Mouse (Mus musculus) liver, embryonic 15.5 days (tissue): Measurements from ENCODE around the gene Gm20388. TPM values are rescaled to one million over a fixed set of nuclear protein-coding genes. Genes with fewer than 3 reads are reported as not detected.

ENCODE experiments used
- ATAC-seq: fragments of 200-750 bp; cut with Nextera tagmentation; 2 replicates; pipeline ENCODE4 v1.8.0; 2017; ENCODE audit warnings: moderate number of reproducible peaks, mild to moderate bottlenecking, moderate library complexity; ENCODE audit not compliant: insufficient read depth
- H3K27ac ChIP-seq: fragments of 300-500 bp; sonication (generic); replicated peaks from 2 replicates; pipeline ENCODE4 v1.5.1; 2015; ENCODE audit warnings: mild to moderate bottlenecking, inconsistent platforms
- H3K27me3 ChIP-seq: fragments of 300-500 bp; sonication (generic); 2 replicates; pipeline ENCODE4 v1.6.1; 2015; ENCODE audit warnings: mild to moderate bottlenecking, inconsistent platforms
- H3K36me3 ChIP-seq: fragments of 300-500 bp; sonication (generic); replicated peaks from 2 replicates; pipeline ENCODE4 v1.6.1; 2015; ENCODE audit warnings: moderate library complexity, mild to moderate bottlenecking, inconsistent platforms
- H3K4me1 ChIP-seq: fragments of 300-500 bp; sonication (generic); replicated peaks from 2 replicates; pipeline ENCODE4 v1.6.1; 2015; ENCODE audit warnings: inconsistent platforms
- H3K4me2 ChIP-seq: fragments of 300-500 bp; sonication (generic); 2 replicates; pipeline ENCODE4 v1.6.1; 2015; ENCODE audit warnings: moderate library complexity, mild to moderate bottlenecking, inconsistent platforms
- H3K4me3 ChIP-seq: fragments of 300-500 bp; sonication (generic); replicated peaks from 2 replicates; pipeline ENCODE4 v1.5.1; 2015; ENCODE audit warnings: mild to moderate bottlenecking, inconsistent platforms
- H3K9ac ChIP-seq: fragments of 300-500 bp; sonication (generic); 2 replicates; pipeline ENCODE4 v1.6.1; 2015; ENCODE audit warnings: moderate library complexity, mild to moderate bottlenecking, inconsistent platforms
- H3K9me3 ChIP-seq: fragments of 300-500 bp; sonication (generic); replicated peaks from 2 replicates; pipeline ENCODE4 v1.6.1; 2016; ENCODE audit warnings: inconsistent platforms
- WGBS: fragments of 180-500 bp; shearing (Covaris S2); methylation state at CpG from one replicate; pipeline ENCODE4 v1.1.7; 2015; ENCODE audit warnings: mixed read lengths; ENCODE audit not compliant: insufficient replicate concordance; 5-methylcytosine and 5-hydroxymethylcytosine counted together
- polyA plus RNA-seq: library from polyadenylated mRNA; unstranded; fragments of >200 nt; fragmentation: Nextera tagmentation; extraction: Ambion mirVana; gene quantifications from 2 replicates; pipeline ENCODE4 v1.2.1, GENCODE M21; 2015

Gene Gm20388
- polyA plus RNA-seq, 1 experiment from 2014 or later = not detected

- Histone ChIP-seq H3K4me1 (no peaks in the 10 kb centered on the region), H3K9ac (no peak overlapping the region), H3K36me3 (no peaks in the 10 kb centered on the region), H3K9me3 (no peaks in the 10 kb centered on the region), H3K27ac (no peak overlapping the region), H3K4me2 (no peak overlapping the region), H3K4me3 (no peak overlapping the region), H3K27me3 (0 out of 2 replicates have a peak, but pooled peaks cover 2% of the 10 kb centered on the region)
- WGBS = 71% methylated on average over 8 of the region's 8 CpGs
- ATAC-seq = no peak
Observed at GRCm38 (mm10) chr8:120012491-120012890, 101.8 kb downstream of the Gm20388 start.

GRCm38 (mm10) chr8:120012927-120013326 is 102.3 kb downstream of the Gm20388 start:
- no peak for ATAC-seq
- Histone ChIP-seq H3K9me3 (no peaks in the 10 kb centered on the region), H3K27me3 (0 out of 2 replicates have a peak, but pooled peaks cover 2% of the 10 kb centered on the region), H3K4me3 (no peak overlapping the region), H3K4me2 (no peak overlapping the region), H3K9ac (no peak overlapping the region), H3K4me1 (no peaks in the 10 kb centered on the region), H3K27ac (no peak overlapping the region), H3K36me3 (no peaks in the 10 kb centered on the region)
- WGBS = 27% methylated on average over 9 of the region's 9 CpGs

- no peak overlapping the region for H3K9ac ChIP-seq
- H3K4me3 ChIP-seq = no peak overlapping the region
- H3K9me3 ChIP-seq = no peaks in the 10 kb centered on the region
- no peak overlapping the region for H3K4me2 ChIP-seq
- H3K27me3 ChIP-seq = 0 out of 2 replicates have a peak, but pooled peaks cover 2% of the 10 kb centered on the region
- no peak overlapping the region for H3K27ac ChIP-seq
- WGBS = 18% methylated on average over 15 of the region's 15 CpGs
- no peak for ATAC-seq
- no peaks in the 10 kb centered on the region for H3K4me1 ChIP-seq
- no peaks in the 10 kb centered on the region for H3K36me3 ChIP-seq
Observed at GRCm38 (mm10) chr8:120014267-120015023, 103.8 kb downstream of the Gm20388 start.

- ATAC-seq = no peak
- Histone ChIP-seq H3K4me3 (no peak overlapping the region), H3K9ac (no peak overlapping the region), H3K4me1 (no peaks in the 10 kb centered on the region), H3K9me3 (no peaks in the 10 kb centered on the region), H3K27me3 (0 out of 2 replicates have a peak, but pooled peaks cover 2% of the 10 kb centered on the region), H3K4me2 (no peak overlapping the region), H3K27ac (no peak overlapping the region), H3K36me3 (no peaks in the 10 kb centered on the region)
- WGBS = 61% methylated on average over 8 of the region's 8 CpGs
Observed at GRCm38 (mm10) chr8:120015916-120016315, 105.3 kb downstream of the Gm20388 start.

GRCm38 (mm10) chr8:120016424-120016823 is 105.8 kb downstream of the Gm20388 start:
- no peak overlapping the region for H3K9ac ChIP-seq
- no peak overlapping the region for H3K27ac ChIP-seq
- H3K4me1 ChIP-seq = no peaks in the 10 kb centered on the region
- H3K4me2 ChIP-seq = no peak overlapping the region
- ATAC-seq = no peak
- 18% methylated on average over 7 of the region's 7 CpGs for WGBS
- H3K36me3 ChIP-seq = no peaks in the 10 kb centered on the region
- H3K4me3 ChIP-seq = no peak overlapping the region
- no peaks in the 10 kb centered on the region for H3K9me3 ChIP-seq
- H3K27me3 ChIP-seq = 0 out of 2 replicates have a peak, but pooled peaks cover 2% of the 10 kb centered on the region

GRCm38 (mm10) chr8:120017349-120017748 is 106.7 kb downstream of the Gm20388 start:
- 81% methylated on average over 13 of the region's 13 CpGs for WGBS

GRCm38 (mm10) chr8:120017786-120018185 is 107.1 kb downstream of the Gm20388 start:
- Histone ChIP-seq H3K9ac (no peak overlapping the region), H3K36me3 (no peaks in the 10 kb centered on the region), H3K27ac (no peak overlapping the region), H3K4me2 (no peak overlapping the region), H3K27me3 (0 out of 2 replicates have a peak, but pooled peaks cover 2% of the 10 kb centered on the region), H3K4me3 (no peak overlapping the region), H3K9me3 (no peaks in the 10 kb centered on the region), H3K4me1 (no peaks in the 10 kb centered on the region)
- 84% methylated on average over 6 of the region's 6 CpGs for WGBS
- ATAC-seq = no peak

More at GRCm38 (mm10) chr8:120017349-120017748, 106.7 kb downstream of the Gm20388 start:
- Histone ChIP-seq H3K36me3 (no peaks in the 10 kb centered on the region), H3K4me1 (no peaks in the 10 kb centered on the region), H3K27me3 (0 out of 2 replicates have a peak, but pooled peaks cover 2% of the 10 kb centered on the region), H3K27ac (no peak overlapping the region), H3K4me2 (no peak overlapping the region), H3K9me3 (no peaks in the 10 kb centered on the region), H3K9ac (no peak overlapping the region), H3K4me3 (no peak overlapping the region)
- ATAC-seq = no peak

- Histone ChIP-seq H3K4me2 (no peak overlapping the region), H3K4me1 (no peaks in the 10 kb centered on the region), H3K36me3 (no peaks in the 10 kb centered on the region), H3K9ac (no peak overlapping the region), H3K4me3 (no peak overlapping the region), H3K9me3 (no peaks in the 10 kb centered on the region), H3K27me3 (0 out of 2 replicates have a peak, but pooled peaks cover 2% of the 10 kb centered on the region), H3K27ac (no peak overlapping the region)
- WGBS = 65% methylated on average over 6 of the region's 6 CpGs
- ATAC-seq = no peak
Observed at GRCm38 (mm10) chr8:120018379-120018778, 107.7 kb downstream of the Gm20388 start.

GRCm38 (mm10) chr8:120019297-120019696 is 108.7 kb downstream of the Gm20388 start:
- H3K27ac ChIP-seq = no peak overlapping the region
- H3K4me3 ChIP-seq = no peak overlapping the region
- H3K9me3 ChIP-seq = no peaks in the 10 kb centered on the region
- no peak overlapping the region for H3K9ac ChIP-seq
- WGBS = 72% methylated on average over 5 of the region's 5 CpGs
- H3K27me3 ChIP-seq = no peaks in the 10 kb centered on the region
- H3K4me2 ChIP-seq = no peak overlapping the region
- no peaks in the 10 kb centered on the region for H3K36me3 ChIP-seq
- ATAC-seq = no peak
- H3K4me1 ChIP-seq = no peaks in the 10 kb centered on the region

- WGBS = 45% methylated on average over 7 of the region's 7 CpGs
- no peak overlapping the region for H3K4me2 ChIP-seq
- H3K9me3 ChIP-seq = no peaks in the 10 kb centered on the region
- no peaks in the 10 kb centered on the region for H3K36me3 ChIP-seq
- no peaks in the 10 kb centered on the region for H3K27me3 ChIP-seq
- ATAC-seq = no peak
- no peak overlapping the region for H3K4me3 ChIP-seq
- H3K4me1 ChIP-seq = no peaks in the 10 kb centered on the region
- H3K27ac ChIP-seq = no peak overlapping the region
- no peak overlapping the region for H3K9ac ChIP-seq
Observed at GRCm38 (mm10) chr8:120020298-120020697, 109.7 kb downstream of the Gm20388 start.

GRCm38 (mm10) chr8:120026199-120026598 is 115.6 kb downstream of the Gm20388 start:
- Histone ChIP-seq H3K9me3 (no peaks in the 10 kb centered on the region), H3K4me2 (no peak overlapping the region), H3K4me3 (no peak overlapping the region), H3K9ac (no peak overlapping the region), H3K27ac (no peak overlapping the region), H3K36me3 (no peaks in the 10 kb centered on the region), H3K27me3 (no peaks in the 10 kb centered on the region), H3K4me1 (no peaks in the 10 kb centered on the region)
- 22% methylated on average over 5 of the region's 5 CpGs for WGBS
- no peak for ATAC-seq
